Mouse (Mus musculus) MEL (cell line): Measurements from ENCODE around the gene Hpcal1. TPM values are rescaled to one million over a fixed set of nuclear protein-coding genes. Genes with fewer than 3 reads are reported as not detected.
"Not testable (repeated sequence)": the region's sequence is repeated elsewhere in the genome, so short reads cannot be mapped to it uniquely, and the experiment has no call there.

Experiments
- DNase-seq: peaks from one replicate; pipeline ENCODE4 v3.0.0; 2011; ENCODE audit warnings: low read depth, low spot score
- H3K27ac ChIP-seq: 2 replicates; pipeline ENCODE4 v1.5.1; 2012; ENCODE audit warnings: low read depth, mild to moderate bottlenecking, control low read depth, low read length, moderate library complexity; ENCODE audit not compliant: control insufficient read depth
- H3K27me3 ChIP-seq, 2 experiments: fragments of 150-350 bp in 1 of 2; sonication (generic) in 1 of 2; 2 replicates each; pipeline ENCODE4 v1.6.1; 2012; ENCODE audit warnings: low read length in 2 of 2, mild to moderate bottlenecking in 2 of 2, improper control_type of control experiment in 1 of 2, moderate library complexity in 1 of 2; ENCODE audit not compliant: insufficient read depth in 2 of 2, control insufficient read depth in 1 of 2
- H3K36me3 ChIP-seq, 2 experiments: 2 replicates each; pipeline ENCODE4 v1.6.1; 2012 to 2014; ENCODE audit warnings: low read length in 2 of 2, improper control_type of control experiment in 1 of 2, inconsistent platforms in 1 of 2, mild to moderate bottlenecking in 1 of 2; ENCODE audit not compliant: insufficient read depth in 2 of 2, control insufficient read depth in 1 of 2
- H3K4me1 ChIP-seq, 2 experiments: fragments of 150-350 bp in 1 of 2; sonication (generic) in 1 of 2; 2 replicates each; pipeline ENCODE4 v1.6.1; 2012; ENCODE audit warnings: low read length in 2 of 2, improper control_type of control experiment in 1 of 2, mild to moderate bottlenecking in 1 of 2; ENCODE audit not compliant: insufficient read depth in 2 of 2, control insufficient read depth in 1 of 2
- H3K4me3 ChIP-seq, 2 experiments: fragments of 150-350 bp in 1 of 2; sonication (generic) in 1 of 2; 2 replicates each; pipeline ENCODE4 v1.5.1; 2012; ENCODE audit warnings: low read depth in 2 of 2, low read length in 2 of 2, mild to moderate bottlenecking in 2 of 2, moderate library complexity in 2 of 2, control low read depth in 1 of 2, improper control_type of control experiment in 1 of 2; ENCODE audit not compliant: control insufficient read depth in 1 of 2, insufficient read depth in 1 of 2
- H3K79me2 ChIP-seq: 2 replicates; pipeline ENCODE4 v1.6.1; 2012; ENCODE audit warnings: mild to moderate bottlenecking, low read length, moderate library complexity; ENCODE audit not compliant: control insufficient read depth, poor library complexity, insufficient read depth
- H3K9ac ChIP-seq: 2 replicates; pipeline ENCODE4 v1.6.1; 2012; ENCODE audit warnings: low read depth, mild to moderate bottlenecking, control low read depth, low read length, moderate library complexity; ENCODE audit not compliant: control insufficient read depth, poor library complexity, severe bottlenecking
- H3K9me3 ChIP-seq: fragments of 150-350 bp; sonication (generic); replicated peaks from 2 replicates; pipeline ENCODE4 v1.6.1; 2012; ENCODE audit warnings: mild to moderate bottlenecking, low read length, improper control_type of control experiment, moderate library complexity; ENCODE audit not compliant: insufficient read depth
- CHD2 ChIP-seq: IDR thresholded peaks from 2 replicates; pipeline ENCODE4 v1.6.1; 2011; ENCODE audit warnings: low read length, improper control_type of control experiment
- ELF1 ChIP-seq: IDR thresholded peaks from 2 replicates; pipeline ENCODE4 v1.6.1; 2014; ENCODE audit warnings: low read depth, mild to moderate bottlenecking, inconsistent platforms, low read length, improper control_type of control experiment, moderate library complexity
- EP300 ChIP-seq, 2 experiments: IDR thresholded peaks; 2 replicates each; pipeline ENCODE4 v1.6.1; 2011; ENCODE audit warnings: improper control_type of control experiment in 2 of 2, low read length in 2 of 2, low read depth in 1 of 2, mild to moderate bottlenecking in 1 of 2
- HCFC1 ChIP-seq: IDR thresholded peaks from 2 replicates; pipeline ENCODE4 v1.6.1; 2012; ENCODE audit warnings: low read depth, mild to moderate bottlenecking, inconsistent platforms, low read length, improper control_type of control experiment, moderate library complexity
- JUND ChIP-seq: IDR thresholded peaks from 2 replicates; pipeline ENCODE4 v1.6.1; 2011; ENCODE audit warnings: low read depth, mild to moderate bottlenecking, improper control_type of control experiment, low read length
- MEF2A ChIP-seq: IDR thresholded peaks from 2 replicates; pipeline ENCODE4 v1.6.1; 2014; ENCODE audit warnings: low read depth, mild to moderate bottlenecking, inconsistent platforms, low read length, improper control_type of control experiment; ENCODE audit not compliant: poor library complexity, insufficient replicate concordance, severe bottlenecking; ENCODE audit errors: extremely low read depth
- RCOR1 ChIP-seq: IDR thresholded peaks from 2 replicates; pipeline ENCODE4 v1.6.1; 2012; ENCODE audit warnings: low read depth, mild to moderate bottlenecking, inconsistent platforms, low read length, improper control_type of control experiment
- SMC3 ChIP-seq: IDR thresholded peaks from 2 replicates; pipeline ENCODE4 v1.6.1; 2011; ENCODE audit warnings: low read depth, low read length, improper control_type of control experiment
- TBP ChIP-seq: IDR thresholded peaks from 2 replicates; pipeline ENCODE4 v1.8.0; 2011; ENCODE audit warnings: low read depth, low read length, improper control_type of control experiment
- UBTF ChIP-seq: IDR thresholded peaks from 2 replicates; pipeline ENCODE4 v1.6.1; 2012; ENCODE audit warnings: low read depth, mild to moderate bottlenecking, inconsistent platforms, low read length, improper control_type of control experiment, moderate library complexity, borderline replicate concordance; ENCODE audit not compliant: insufficient read depth
- ZKSCAN1 ChIP-seq: IDR thresholded peaks from 2 replicates; pipeline ENCODE4 v1.6.1; 2012; ENCODE audit warnings: low read depth, mild to moderate bottlenecking, inconsistent platforms, low read length, improper control_type of control experiment, moderate library complexity
- polyA plus RNA-seq, 2 experiments: library from polyadenylated mRNA; stranded (reverse) in 1 of 2; unstranded in 1 of 2; fragments of >175 nt in 1 of 2; fragments of >200 nt in 1 of 2; gene quantifications; 2 replicates each; pipeline versions ENCODE4 v1.2.1 to v1.2.4; 2012; ENCODE audit warnings: low replicate concordance in 2 of 2, low read depth in 1 of 2; ENCODE audit not compliant: insufficient read length in 2 of 2, insufficient read depth in 1 of 2, missing spikeins in 1 of 2
- total RNA-seq: library from RNA; depleted of rRNA; stranded (reverse); fragments of 300-350 nt; gene quantifications from 2 replicates; pipeline ENCODE4 v1.2.3, GENCODE M21; 2012

Hpcal1 gene
- total and polyA plus RNA-seq, 3 experiments = 9.1 to 23.0 TPM; not detected in 1

GRCm38 (mm10) chr12:17764005-17764404 is 73.3 kb downstream of the Hpcal1 start:
- no peak for DNase-seq
- H3K4me3 ChIP-seq = no peak overlapping the region
- H3K27me3 ChIP-seq = no peaks in the 10 kb centered on the region
- no peaks in the 10 kb centered on the region for H3K9me3 ChIP-seq
- H3K79me2 ChIP-seq = no peaks in the 10 kb centered on the region
- TF ChIP-seq UBTF = no peak
- no peaks in the 10 kb centered on the region for H3K4me1 ChIP-seq
- no peaks in the 10 kb centered on the region for H3K36me3 ChIP-seq
- H3K9ac ChIP-seq = no peak overlapping the region
- no peak overlapping the region for H3K27ac ChIP-seq

GRCm38 (mm10) chr12:17767567-17767966 is 76.9 kb downstream of the Hpcal1 start:
- not testable (repeated sequence) for H3K79me2 ChIP-seq, H3K27me3 ChIP-seq, H3K9ac ChIP-seq, H3K4me3 ChIP-seq, H3K36me3 ChIP-seq, DNase-seq, H3K9me3 ChIP-seq, H3K27ac ChIP-seq, H3K4me1 ChIP-seq

- Histone ChIP-seq H3K4me1 (no peaks in the 10 kb centered on the region), H3K9me3 (no peaks in the 10 kb centered on the region), H3K27ac (no peak overlapping the region), H3K4me3 (no peak overlapping the region), H3K9ac (no peak overlapping the region), H3K36me3 (no peaks in the 10 kb centered on the region), H3K27me3 (no peaks in the 10 kb centered on the region), H3K79me2 (no peaks in the 10 kb centered on the region)
- DNase-seq = no peak
- TF ChIP-seq RCOR1 (no peak), EP300 (IDR thresholded peaks at IDR 0.05; ENCODE audit: low read depth in 1 of 2, low read length in 2 of 2) (no peak), MEF2A (no peak), HCFC1 (no peak), ELF1 (no peak), ZKSCAN1 (no peak), TBP (no peak), JUND (no peak), SMC3 (no peak), CHD2 (no peak)
These were observed 79.0 kb downstream of the Hpcal1 start for GRCm38 (mm10) chr12:17769476-17770172.
